Mouse (Mus musculus): ENCODE measurements at regions not wholly inside any gene's neighbourhood (a gene's known extent, or its start where the extent isn't known, plus 50 kb on each side); places are given as distances from the start of the nearest gene placed in this dataset.

DNA sequence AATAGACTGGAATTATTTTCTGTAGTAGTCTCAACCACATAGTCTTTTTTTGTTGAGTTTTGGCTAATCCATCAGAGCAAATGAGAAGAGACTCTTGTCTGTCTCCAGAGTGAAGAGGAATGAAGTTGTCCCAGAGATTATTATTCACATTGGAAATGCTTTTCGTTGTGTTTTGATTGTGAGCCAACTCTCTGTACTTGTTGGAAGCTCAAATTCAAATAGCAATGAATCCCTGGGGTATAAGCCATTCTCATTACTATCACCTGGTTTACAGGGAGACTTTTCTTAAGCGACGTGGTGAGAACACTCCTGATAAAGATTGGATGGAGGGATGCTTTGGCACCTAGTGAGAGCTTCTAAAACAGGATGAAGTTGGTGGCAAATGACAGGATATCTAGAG lies 459.3 kb upstream of the Jag1 start:
- no peak for DNase-seq (ENCODE audit: low spot score)

- DNase-seq (ENCODE audit: low spot score), result no peak
Measured at GRCm38 (mm10) chr2:137574845-137575449, 458.5 kb upstream of the Jag1 start.

- no peak for DNase-seq (ENCODE audit: low spot score)
Measured at GRCm38 (mm10) chr2:137571146-137571545, 454.7 kb upstream of the Jag1 start.

DNA sequence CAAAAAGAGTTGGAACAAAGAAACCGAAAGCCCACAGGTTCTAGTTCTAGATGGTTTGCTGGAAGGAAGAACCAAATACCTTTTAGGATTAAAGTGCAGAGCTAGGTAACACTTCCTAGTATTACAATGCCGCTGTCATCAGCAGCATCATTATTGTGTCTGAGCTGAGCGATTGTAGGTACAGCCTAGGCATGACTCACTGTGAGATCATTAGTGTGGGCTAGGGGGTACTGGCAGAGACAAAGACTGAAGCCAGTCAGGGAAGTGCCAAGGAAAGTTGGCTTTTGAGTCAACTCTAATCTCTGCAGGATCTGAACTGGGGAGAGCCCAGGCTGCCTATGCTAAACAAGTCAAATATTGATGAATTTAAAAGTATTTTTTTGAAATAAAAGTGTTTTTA lies 450.2 kb upstream of the Jag1 start:
- no peak for DNase-seq (ENCODE audit: low spot score)

- DNase-seq (ENCODE audit: low spot score), result no peak
Measured at GRCm38 (mm10) chr2:137564064-137564624, 447.7 kb upstream of the Jag1 start.

GRCm38 (mm10) chr2:137560366-137560765 lies 443.9 kb upstream of the Jag1 start:
- DNase-seq (ENCODE audit: low spot score), result no peak

- no peak for DNase-seq (ENCODE audit: low spot score)
Measured at GRCm38 (mm10) chr2:137553871-137554270, 437.4 kb upstream of the Jag1 start.

DNA sequence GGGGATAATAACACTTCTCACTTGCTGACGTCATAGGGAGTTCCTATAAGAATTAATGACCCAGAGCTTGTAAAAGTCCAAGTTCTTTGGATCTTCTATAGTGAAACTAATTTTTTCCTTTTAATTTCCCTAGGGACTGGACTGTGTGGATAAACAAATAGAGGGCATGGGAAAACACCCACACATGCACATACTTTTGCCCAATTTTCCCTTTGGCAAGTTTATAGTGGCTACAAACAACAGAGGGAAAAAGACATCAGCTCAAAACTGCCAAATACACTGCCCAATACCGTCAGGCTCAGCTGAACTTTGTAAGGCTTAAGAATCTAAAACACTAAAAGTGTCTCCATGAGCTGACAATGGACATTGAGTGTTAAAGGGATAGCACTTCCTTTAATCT lies 420.1 kb upstream of the Jag1 start:
- DNase-seq (ENCODE audit: low spot score), result no peak

GRCm38 (mm10) chr2:137516271-137516670 lies 399.8 kb upstream of the Jag1 start:
- no peak for DNase-seq (ENCODE audit: low spot score)

DNA sequence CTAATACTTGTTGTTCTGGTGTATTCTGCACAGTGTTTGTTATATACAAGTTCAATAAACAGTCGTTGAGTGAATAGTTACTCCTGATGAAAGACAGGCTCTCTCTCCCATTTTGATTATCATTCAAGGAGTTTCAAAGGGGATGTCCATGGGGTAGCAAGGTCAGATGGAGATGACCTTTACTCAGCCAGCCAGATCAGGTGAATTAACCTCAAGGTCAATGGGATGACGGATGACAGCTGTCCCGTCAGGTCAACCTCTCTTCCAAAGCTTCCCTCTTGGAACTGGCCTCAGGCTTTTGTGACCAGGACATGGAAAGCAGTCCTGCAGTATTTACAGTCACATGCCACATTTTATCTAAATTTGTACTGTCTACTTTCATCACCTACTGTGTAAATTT lies 398.6 kb upstream of the Jag1 start:
- DNase-seq (ENCODE audit: low spot score), result no peak

DNA sequence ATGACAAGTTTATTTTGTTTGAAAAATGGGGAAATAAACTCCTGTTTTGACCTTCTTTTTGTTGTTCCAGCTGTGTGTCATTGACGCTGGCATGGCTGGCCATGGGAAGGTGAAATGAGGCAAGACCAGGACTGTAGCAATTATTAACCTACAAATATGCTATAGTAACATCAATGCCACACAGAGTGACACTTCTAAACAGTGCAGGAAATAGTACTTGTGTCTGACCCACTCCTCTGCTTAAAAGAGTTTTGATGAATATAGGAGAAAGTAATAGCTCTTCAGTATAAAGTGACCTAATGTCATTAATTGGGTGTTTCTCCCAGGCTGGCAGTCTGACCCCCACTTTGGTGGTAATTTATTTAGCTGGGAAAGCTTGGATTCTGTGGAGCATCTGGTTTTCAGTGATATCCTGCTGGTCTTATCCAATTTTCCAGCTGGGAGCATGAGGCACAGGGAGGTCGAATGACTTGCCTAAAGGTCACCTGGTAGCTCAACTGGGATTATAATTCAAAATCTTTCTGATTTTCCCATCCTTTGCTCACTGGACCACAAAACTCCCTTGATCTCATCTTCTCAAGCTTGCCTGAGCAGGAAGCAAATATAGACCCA lies 397.6 kb upstream of the Jag1 start:
- DNase-seq (ENCODE audit: low spot score), result no peak

GRCm38 (mm10) chr2:137510671-137511235 lies 394.3 kb upstream of the Jag1 start:
- DNase-seq (ENCODE audit: low spot score), result no peak

- DNase-seq (ENCODE audit: low spot score), result no peak
Measured at GRCm38 (mm10) chr2:137501236-137501635, 384.8 kb upstream of the Jag1 start.

GRCm38 (mm10) chr2:137497616-137498015 lies 381.2 kb upstream of the Jag1 start:
- DNase-seq (ENCODE audit: low spot score), result no peak

GRCm38 (mm10) chr2:137493600-137493999 lies 377.2 kb upstream of the Jag1 start:
- DNase-seq (ENCODE audit: low spot score), result no peak

DNA sequence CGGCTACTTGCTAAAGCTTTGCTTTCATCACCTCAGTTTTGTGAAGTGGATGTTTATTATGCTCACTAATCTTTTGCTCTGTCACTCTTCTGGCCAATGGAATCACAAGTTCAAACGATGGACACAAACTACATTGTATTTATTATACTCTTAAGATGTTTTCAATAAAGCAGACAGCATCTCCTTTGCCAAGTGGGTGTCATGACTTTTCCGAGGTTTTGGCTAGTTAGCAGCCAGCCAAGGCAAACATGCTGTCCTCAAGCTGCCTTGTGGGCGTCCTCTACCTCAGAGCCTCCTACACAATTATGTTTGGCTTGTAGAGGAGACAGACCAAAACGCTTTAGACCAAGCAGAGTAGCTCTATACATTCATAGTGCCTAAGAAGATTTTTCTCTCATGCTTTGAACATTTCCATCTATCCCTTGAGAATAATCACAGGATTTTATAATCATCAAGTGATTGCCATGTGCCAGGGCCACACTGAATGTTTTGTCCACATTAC lies 372.8 kb upstream of the Jag1 start:
- DNase-seq (ENCODE audit: low spot score), result no peak

DNA sequence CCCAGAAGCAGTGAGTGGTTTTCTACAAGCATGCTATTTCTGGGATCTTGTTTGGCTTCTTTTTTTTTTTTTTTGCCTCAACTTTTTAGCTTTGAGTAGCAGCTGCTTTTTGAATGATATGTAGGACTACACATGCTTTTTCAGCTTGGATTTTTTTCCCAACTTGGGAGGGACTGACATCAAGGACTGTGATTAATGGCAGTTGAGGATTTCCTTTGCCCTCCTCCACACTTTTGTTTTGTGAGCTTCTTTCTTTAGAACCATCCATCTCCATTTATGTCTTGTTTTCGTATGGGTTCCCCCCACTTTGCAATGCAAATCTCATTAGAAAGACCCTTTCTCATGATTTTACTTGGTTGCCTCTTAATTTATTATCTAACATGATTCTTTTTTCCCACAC lies 352.3 kb upstream of the Jag1 start:
- no peak for DNase-seq (ENCODE audit: low spot score)

DNA sequence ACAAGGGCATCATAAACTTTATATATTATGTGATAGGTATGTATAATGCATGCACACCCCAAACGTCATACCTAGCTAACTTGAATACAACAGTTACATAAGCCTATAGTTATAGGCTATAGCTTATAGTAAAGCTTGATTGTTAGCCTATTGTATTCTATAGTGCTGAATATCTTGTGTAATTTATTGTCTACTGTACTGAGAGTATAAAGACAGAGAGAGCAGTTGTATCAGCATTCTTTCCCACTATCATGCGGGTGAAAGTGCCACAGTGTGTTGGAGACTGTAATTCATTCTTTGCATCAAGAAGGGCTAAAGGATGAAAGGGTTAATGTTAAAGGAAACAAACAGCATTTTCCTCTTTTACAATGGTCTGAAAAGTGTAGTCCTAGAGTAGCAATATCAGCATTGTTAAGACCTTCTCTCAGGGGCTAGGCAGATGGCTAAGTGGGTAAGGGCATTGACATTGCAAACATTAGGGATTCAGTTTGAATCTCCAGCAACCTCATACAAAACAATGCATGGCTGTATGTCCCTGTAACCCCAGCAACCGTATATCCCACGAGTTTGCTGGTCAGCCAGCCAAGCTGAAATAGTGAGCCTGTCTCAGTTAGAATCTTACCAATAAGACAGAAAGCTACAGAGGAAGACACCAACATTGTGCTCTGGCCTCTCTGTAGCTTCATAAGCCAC lies 340.8 kb upstream of the Jag1 start:
- no peak for DNase-seq (ENCODE audit: low spot score)

GRCm38 (mm10) chr2:137456436-137456835 lies 340.0 kb upstream of the Jag1 start:
- DNase-seq (ENCODE audit: low spot score), result no peak

GRCm38 (mm10) chr2:137446919-137447318 lies 330.5 kb upstream of the Jag1 start:
- DNase-seq (ENCODE audit: low spot score), result no peak

GRCm38 (mm10) chr2:137437741-137438140 lies 321.3 kb upstream of the Jag1 start:
- DNase-seq (ENCODE audit: low spot score), result no peak

DNA sequence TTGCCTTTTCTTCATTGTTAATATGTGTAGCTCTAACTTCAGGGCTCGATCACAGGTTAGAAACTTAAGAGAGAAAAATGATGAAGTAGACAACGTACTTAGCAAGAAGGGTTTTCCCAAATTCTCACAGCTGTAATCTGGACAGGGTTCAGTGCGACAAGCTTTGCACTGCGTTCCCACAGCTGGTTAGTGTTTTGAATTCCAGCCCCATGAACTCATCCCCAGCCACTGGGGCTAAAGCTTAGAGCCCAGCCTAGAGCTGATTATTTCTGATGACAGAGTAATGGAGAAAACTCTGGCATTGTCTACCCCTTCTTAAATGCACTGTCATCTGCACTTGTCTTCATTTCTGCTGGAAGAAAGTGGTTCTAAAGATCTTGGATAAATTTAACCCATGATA lies 319.7 kb upstream of the Jag1 start:
- DNase-seq (ENCODE audit: low spot score), result no peak

- DNase-seq (ENCODE audit: low spot score), result no peak
Measured at GRCm38 (mm10) chr2:137422656-137423055, 306.2 kb upstream of the Jag1 start.
